Mouse (Mus musculus): ENCODE results near the gene Exosc10. TPM values are rescaled to one million over a fixed set of nuclear protein-coding genes. Genes with fewer than 3 reads are reported as not detected.

The Exosc10 gene
- polyA plus RNA-seq, 1 experiment from 2014 or later, result 99.7 TPM

DNA sequence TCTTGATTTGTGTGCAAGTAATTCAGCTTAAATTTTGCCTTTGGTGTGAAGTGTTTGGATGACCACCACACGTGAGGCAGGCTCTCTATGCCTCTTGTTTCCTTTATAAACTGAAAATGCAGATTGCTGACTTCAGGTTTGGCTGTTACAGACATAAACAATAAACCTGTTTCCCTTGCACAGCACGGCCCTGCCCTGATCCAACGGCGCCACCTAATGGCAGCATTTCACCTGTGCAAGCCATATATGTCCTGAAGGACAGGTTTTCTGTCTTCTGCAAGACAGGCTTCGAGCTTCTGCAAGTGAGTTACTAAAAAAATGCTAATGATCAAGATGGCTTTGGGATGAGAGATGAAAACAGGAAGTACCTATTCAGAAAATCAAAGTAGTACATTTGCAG is 49.5 kb downstream of the Exosc10 start:
- Histone ChIP-seq H3K27ac (ENCODE audit: low read depth, low read length) (no peak overlapping the region), H3K27me3 (replicated peaks; ENCODE audit: control insufficient read depth, insufficient read depth, low read length) (no peaks in the 10 kb centered on the region), H3K4me2 (ENCODE audit: low read length) (no peak overlapping the region), H3K9ac (ENCODE audit: low read length) (no peak overlapping the region), H3K36me3 (ENCODE audit: control insufficient read depth, insufficient read depth, low read length) (peaks cover 17% of the 10 kb centered on the region; the same call in 1 of the 2 replicates), H3K9me3 (replicated peaks; ENCODE audit: control insufficient read depth, low read length) (no peaks in the 10 kb centered on the region), H3K4me1 (ENCODE audit: control insufficient read depth, insufficient read depth, low read length) (no peaks in the 10 kb centered on the region), H3K4me3 (ENCODE audit: low read depth, low read length) (no peak overlapping the region)
- WGBS, result 29% methylated on average over 5 of the region's 5 CpGs
- DNase-seq (ENCODE audit: low spot score) (peak; percentile 73), ATAC-seq (peak; percentile 53; the same call in 1 of the 2 replicates)

DNA sequence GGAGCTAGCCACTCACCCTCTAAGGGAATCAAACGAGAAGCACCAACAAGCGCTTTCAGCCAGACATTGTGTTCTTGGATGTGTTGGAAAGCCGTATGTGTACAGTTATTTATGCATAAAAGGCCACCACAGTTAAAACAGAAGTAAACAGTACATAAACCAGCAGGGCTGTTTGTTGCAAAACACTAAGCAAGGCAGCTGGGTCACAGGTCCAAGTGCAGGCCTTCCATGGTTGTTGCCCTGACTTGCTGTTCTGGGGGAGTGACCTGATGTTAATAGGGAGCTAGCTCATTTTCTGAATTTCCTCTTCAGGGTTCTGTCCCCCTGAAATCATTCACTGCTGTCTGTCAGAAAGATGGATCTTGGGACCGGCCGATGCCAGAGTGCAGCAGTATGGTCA is 51.6 kb downstream of the Exosc10 start:
- DNase-seq (ENCODE audit: low spot score) (no peak), ATAC-seq (no peak)
- no peaks in the 10 kb centered on the region for H3K27me3 ChIP-seq (replicated peaks; ENCODE audit: control insufficient read depth, insufficient read depth, low read length)
- H3K9me3 ChIP-seq (replicated peaks; ENCODE audit: control insufficient read depth, low read length), result no peaks in the 10 kb centered on the region
- no peak overlapping the region for H3K9ac ChIP-seq (ENCODE audit: low read length)
- no peak overlapping the region for H3K4me3 ChIP-seq (ENCODE audit: low read depth, low read length)
- H3K4me2 ChIP-seq (ENCODE audit: low read length), result no peak overlapping the region
- WGBS, result 87% methylated on average over 5 of the region's 5 CpGs
- H3K27ac ChIP-seq (ENCODE audit: low read depth, low read length), result no peak overlapping the region
- H3K4me1 ChIP-seq (ENCODE audit: control insufficient read depth, insufficient read depth, low read length), result no peaks in the 10 kb centered on the region
- H3K36me3 ChIP-seq (ENCODE audit: control insufficient read depth, insufficient read depth, low read length), result peaks cover 33% of the 10 kb centered on the region

DNA sequence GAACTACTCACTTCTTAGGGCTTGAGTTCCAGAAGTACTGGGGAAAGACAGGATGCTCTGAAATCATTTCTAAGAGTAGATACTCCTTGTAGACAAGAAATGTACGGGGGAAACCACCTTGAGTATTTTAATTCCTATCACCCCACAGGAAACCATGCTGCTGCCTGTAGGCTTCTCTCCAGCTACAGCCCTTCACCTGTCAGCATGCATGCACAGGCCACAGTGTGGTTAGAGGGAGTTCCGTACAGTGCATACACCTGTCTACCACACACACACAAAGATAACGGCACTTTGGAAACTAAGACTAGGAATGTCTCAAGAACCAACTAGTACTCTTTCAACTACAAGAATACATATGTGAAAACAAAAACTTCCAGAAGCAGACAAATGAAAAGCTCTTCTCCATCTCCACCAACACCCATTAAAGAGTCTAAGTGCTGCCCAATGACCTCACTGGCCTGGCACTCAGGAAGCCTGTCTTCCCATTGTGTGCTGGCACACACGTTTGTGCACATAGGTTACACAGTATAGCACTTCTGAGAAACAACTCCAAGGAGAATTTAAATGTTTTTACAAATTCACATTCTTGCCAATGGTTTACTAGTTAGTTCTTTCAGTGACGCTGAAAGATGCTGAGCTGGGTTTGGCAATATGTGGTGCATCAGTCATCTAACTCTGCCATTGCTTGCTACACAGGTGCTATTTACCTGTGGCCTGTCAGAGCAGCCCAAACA is 52.6 kb downstream of the Exosc10 start:
- ATAC-seq, result no peak
- no peak for DNase-seq (ENCODE audit: low spot score)
- Histone ChIP-seq H3K4me3 (ENCODE audit: low read depth, low read length) (no peak overlapping the region), H3K9me3 (replicated peaks; ENCODE audit: control insufficient read depth, low read length) (no peaks in the 10 kb centered on the region), H3K27ac (ENCODE audit: low read depth, low read length) (no peak overlapping the region), H3K9ac (ENCODE audit: low read length) (no peak overlapping the region), H3K4me2 (ENCODE audit: low read length) (no peak overlapping the region), H3K4me1 (ENCODE audit: control insufficient read depth, insufficient read depth, low read length) (no peaks in the 10 kb centered on the region), H3K27me3 (replicated peaks; ENCODE audit: control insufficient read depth, insufficient read depth, low read length) (no peaks in the 10 kb centered on the region), H3K36me3 (ENCODE audit: control insufficient read depth, insufficient read depth, low read length) (peaks cover 42% of the 10 kb centered on the region)
- 68% methylated on average over 5 of the region's 5 CpGs for WGBS

DNA sequence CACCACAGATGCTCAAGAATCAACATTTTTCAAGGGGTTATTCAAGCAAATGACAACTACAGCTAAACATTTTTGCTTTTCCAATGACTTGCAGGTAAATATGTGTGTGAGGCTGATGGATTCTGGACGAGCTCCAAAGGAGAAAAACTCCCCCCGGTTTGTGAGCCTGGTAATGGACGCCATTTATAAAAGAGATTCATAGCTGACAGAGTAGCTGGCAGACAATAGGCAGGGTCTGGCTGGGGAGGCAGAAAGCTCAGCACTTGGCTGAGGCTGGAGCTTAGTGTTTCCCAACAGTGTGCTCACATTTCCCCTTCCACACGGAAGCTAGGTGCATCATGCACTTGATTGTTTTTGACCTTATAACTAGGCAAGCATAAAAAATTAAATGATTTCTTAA is 54.3 kb downstream of the Exosc10 start:
- H3K9ac ChIP-seq (ENCODE audit: low read length), result no peak overlapping the region
- no peak overlapping the region for H3K4me2 ChIP-seq (ENCODE audit: low read length)
- H3K9me3 ChIP-seq (replicated peaks; ENCODE audit: control insufficient read depth, low read length), result no peaks in the 10 kb centered on the region
- H3K36me3 ChIP-seq (ENCODE audit: control insufficient read depth, insufficient read depth, low read length), result peaks cover 56% of the 10 kb centered on the region
- H3K4me1 ChIP-seq (ENCODE audit: control insufficient read depth, insufficient read depth, low read length), result no peaks in the 10 kb centered on the region
- no peak overlapping the region for H3K27ac ChIP-seq (ENCODE audit: low read depth, low read length)
- no peak overlapping the region for H3K4me3 ChIP-seq (ENCODE audit: low read depth, low read length)
- DNase-seq (ENCODE audit: low spot score) (peak; percentile 36), ATAC-seq (no peak)
- H3K27me3 ChIP-seq (replicated peaks; ENCODE audit: control insufficient read depth, insufficient read depth, low read length), result no peaks in the 10 kb centered on the region
- 31% methylated on average over 4 of the region's 4 CpGs for whole genome bisulfite sequencing

DNA sequence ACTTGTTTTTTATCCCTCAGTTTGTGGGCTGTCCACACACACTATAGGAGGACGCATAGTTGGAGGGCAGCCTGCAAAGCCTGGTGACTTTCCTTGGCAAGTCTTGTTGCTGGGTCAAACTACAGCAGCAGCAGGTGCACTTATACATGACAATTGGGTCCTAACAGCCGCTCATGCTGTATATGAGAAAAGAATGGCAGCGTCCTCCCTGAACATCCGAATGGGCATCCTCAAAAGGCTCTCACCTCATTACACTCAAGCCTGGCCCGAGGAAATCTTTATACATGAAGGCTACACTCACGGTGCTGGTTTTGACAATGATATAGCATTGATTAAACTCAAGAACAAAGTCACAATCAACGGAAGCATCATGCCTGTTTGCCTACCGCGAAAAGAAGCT is 55.5 kb downstream of the Exosc10 start:
- peaks cover 63% of the 10 kb centered on the region for H3K36me3 ChIP-seq (ENCODE audit: control insufficient read depth, insufficient read depth, low read length)
- H3K4me2 ChIP-seq (ENCODE audit: low read length), result no peak overlapping the region
- no peaks in the 10 kb centered on the region for H3K9me3 ChIP-seq (replicated peaks; ENCODE audit: control insufficient read depth, low read length)
- H3K27ac ChIP-seq (ENCODE audit: low read depth, low read length), result no peak overlapping the region
- DNase-seq (ENCODE audit: low spot score) (no peak), ATAC-seq (no peak)
- H3K9ac ChIP-seq (ENCODE audit: low read length), result no peak overlapping the region
- 49% methylated on average over 9 of the region's 9 CpGs for WGBS
- no peak overlapping the region for H3K4me3 ChIP-seq (ENCODE audit: low read depth, low read length)
- no peaks in the 10 kb centered on the region for H3K4me1 ChIP-seq (ENCODE audit: control insufficient read depth, insufficient read depth, low read length)
- no peaks in the 10 kb centered on the region for H3K27me3 ChIP-seq (replicated peaks; ENCODE audit: control insufficient read depth, insufficient read depth, low read length)

DNA sequence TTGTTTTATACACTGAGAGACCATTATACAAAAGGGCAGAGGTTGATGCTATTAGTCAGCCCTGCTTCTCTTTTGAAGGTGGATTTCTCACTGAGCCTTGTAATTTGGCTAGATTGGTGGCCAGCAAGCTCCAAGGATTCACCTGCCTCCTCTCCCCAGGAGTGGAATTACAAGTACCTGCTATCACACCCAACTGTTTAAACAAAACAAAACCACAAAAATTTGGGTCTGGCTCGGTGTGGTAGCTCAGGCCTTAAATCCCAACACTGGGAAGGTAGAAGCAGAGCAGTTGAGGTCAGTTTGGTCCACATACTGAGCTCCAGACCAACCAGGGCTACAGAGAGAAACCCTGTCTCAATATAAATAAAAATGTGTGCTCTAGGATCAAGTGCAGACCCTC is 61.6 kb downstream of the Exosc10 start:
- Histone ChIP-seq H3K4me2 (ENCODE audit: low read length) (no peak overlapping the region), H3K27me3 (replicated peaks; ENCODE audit: control insufficient read depth, insufficient read depth, low read length) (no peaks in the 10 kb centered on the region), H3K9me3 (replicated peaks; ENCODE audit: control insufficient read depth, low read length) (no peaks in the 10 kb centered on the region), H3K4me1 (ENCODE audit: control insufficient read depth, insufficient read depth, low read length) (peaks cover 7% of the 10 kb centered on the region), H3K4me3 (ENCODE audit: low read depth, low read length) (no peak overlapping the region), H3K36me3 (ENCODE audit: control insufficient read depth, insufficient read depth, low read length) (peaks cover 93% of the 10 kb centered on the region), H3K27ac (ENCODE audit: low read depth, low read length) (no peak overlapping the region), H3K9ac (ENCODE audit: low read length) (no peak overlapping the region)
- 90% methylated on average over 1 of the region's 1 CpGs for WGBS
- ATAC-seq, result no peak
- DNase-seq (ENCODE audit: low spot score), result no peak

DNA sequence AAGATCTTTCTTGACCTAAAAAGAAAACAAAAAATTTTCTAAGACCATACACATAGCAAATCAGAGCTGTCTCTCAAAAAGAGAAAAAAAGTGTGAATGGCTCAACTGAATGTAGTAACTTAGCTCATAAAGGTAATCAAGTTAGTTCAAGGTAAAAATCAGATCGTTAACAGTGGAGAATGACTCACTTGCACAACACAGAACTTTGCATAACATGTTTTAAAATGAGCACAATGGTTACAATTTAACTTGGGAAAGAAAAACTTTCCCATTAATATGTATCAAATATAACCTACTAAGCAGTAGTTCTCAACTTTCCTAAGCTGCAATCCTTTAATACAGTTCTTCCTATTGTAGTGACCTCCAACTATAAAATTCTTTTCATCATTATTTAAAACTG is 62.5 kb downstream of the Exosc10 start:
- Histone ChIP-seq H3K4me3 (ENCODE audit: low read depth, low read length) (no peak overlapping the region), H3K4me2 (ENCODE audit: low read length) (no peak overlapping the region), H3K9ac (ENCODE audit: low read length) (no peak overlapping the region), H3K27ac (ENCODE audit: low read depth, low read length) (no peak overlapping the region), H3K9me3 (replicated peaks; ENCODE audit: control insufficient read depth, low read length) (no peaks in the 10 kb centered on the region), H3K36me3 (ENCODE audit: control insufficient read depth, insufficient read depth, low read length) (peaks cover 89% of the 10 kb centered on the region), H3K4me1 (ENCODE audit: control insufficient read depth, insufficient read depth, low read length) (peaks cover 10% of the 10 kb centered on the region), H3K27me3 (replicated peaks; ENCODE audit: control insufficient read depth, insufficient read depth, low read length) (no peaks in the 10 kb centered on the region)
- no peak for ATAC-seq
- no peak for DNase-seq (ENCODE audit: low spot score)
- WGBS, result 78% methylated on average over 1 of the region's 1 CpGs

DNA sequence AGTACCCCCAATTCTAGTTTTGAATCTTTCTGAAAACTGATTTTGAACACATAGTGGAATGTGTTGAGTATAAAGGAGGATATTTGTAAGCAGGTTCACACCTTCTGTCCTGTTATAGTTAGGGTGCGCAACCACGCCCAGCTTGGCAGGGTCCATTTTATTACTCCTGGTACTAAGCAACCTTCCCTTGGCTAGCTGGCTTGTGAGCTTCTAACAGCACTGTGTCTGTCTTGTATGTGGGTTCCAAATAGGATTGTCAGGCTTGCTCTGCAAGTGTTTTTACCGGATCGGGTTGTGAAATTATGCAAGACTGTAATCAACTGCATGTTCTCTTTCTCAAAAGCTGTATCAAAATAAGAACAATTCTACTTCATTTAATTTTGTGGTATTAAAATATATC is 64.3 kb downstream of the Exosc10 start:
- H3K4me3 ChIP-seq (ENCODE audit: low read depth, low read length), result no peak overlapping the region
- H3K36me3 ChIP-seq (ENCODE audit: control insufficient read depth, insufficient read depth, low read length), result peaks cover 72% of the 10 kb centered on the region
- H3K27ac ChIP-seq (ENCODE audit: low read depth, low read length), result no peak overlapping the region
- WGBS, result 92% methylated on average over 4 of the region's 4 CpGs
- H3K4me2 ChIP-seq (ENCODE audit: low read length), result no peak overlapping the region
- DNase-seq (ENCODE audit: low spot score) (no peak), ATAC-seq (no peak)
- H3K4me1 ChIP-seq (ENCODE audit: control insufficient read depth, insufficient read depth, low read length), result peaks cover 10% of the 10 kb centered on the region
- no peaks in the 10 kb centered on the region for H3K27me3 ChIP-seq (replicated peaks; ENCODE audit: control insufficient read depth, insufficient read depth, low read length)
- no peak overlapping the region for H3K9ac ChIP-seq (ENCODE audit: low read length)
- no peaks in the 10 kb centered on the region for H3K9me3 ChIP-seq (replicated peaks; ENCODE audit: control insufficient read depth, low read length)

DNA sequence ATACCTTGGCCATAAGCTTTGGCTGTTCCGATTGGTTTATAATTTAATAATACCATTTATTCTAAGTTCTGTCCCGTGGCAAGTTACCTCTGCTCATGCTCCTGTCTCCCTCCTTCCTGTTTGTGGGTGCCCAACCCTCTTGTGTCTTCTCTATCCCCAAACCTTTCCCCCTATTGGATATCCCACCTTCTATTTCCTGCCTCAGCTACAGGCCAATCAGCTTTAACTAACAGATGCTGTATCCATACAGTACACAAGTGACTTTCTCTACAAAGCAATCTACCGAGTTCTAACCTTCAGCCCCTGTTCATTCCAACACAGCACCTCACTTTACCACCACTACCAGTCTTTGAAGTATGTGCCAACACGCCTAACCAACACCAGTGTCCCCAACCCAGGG is 65.4 kb downstream of the Exosc10 start:
- Histone ChIP-seq H3K9me3 (replicated peaks; ENCODE audit: control insufficient read depth, low read length) (no peaks in the 10 kb centered on the region), H3K27me3 (replicated peaks; ENCODE audit: control insufficient read depth, insufficient read depth, low read length) (no peaks in the 10 kb centered on the region), H3K4me2 (ENCODE audit: low read length) (no peak overlapping the region), H3K27ac (ENCODE audit: low read depth, low read length) (no peak overlapping the region), H3K4me1 (ENCODE audit: control insufficient read depth, insufficient read depth, low read length) (peaks cover 10% of the 10 kb centered on the region), H3K9ac (ENCODE audit: low read length) (no peak overlapping the region), H3K36me3 (ENCODE audit: control insufficient read depth, insufficient read depth, low read length) (peaks cover 65% of the 10 kb centered on the region), H3K4me3 (ENCODE audit: low read depth, low read length) (no peak overlapping the region)
- DNase-seq (ENCODE audit: low spot score) (no peak), ATAC-seq (no peak)
- 95% methylated on average over 4 of the region's 4 CpGs for WGBS
